Mouse (Mus musculus) thymus, postnatal 14 days (tissue): Measurements from ENCODE around the gene Pip4k2a.

ENCODE experiments used
- DNase-seq: peaks from one replicate; pipeline ENCODE4 v3.0.0; 2021

Pip4k2a gene

DNA sequence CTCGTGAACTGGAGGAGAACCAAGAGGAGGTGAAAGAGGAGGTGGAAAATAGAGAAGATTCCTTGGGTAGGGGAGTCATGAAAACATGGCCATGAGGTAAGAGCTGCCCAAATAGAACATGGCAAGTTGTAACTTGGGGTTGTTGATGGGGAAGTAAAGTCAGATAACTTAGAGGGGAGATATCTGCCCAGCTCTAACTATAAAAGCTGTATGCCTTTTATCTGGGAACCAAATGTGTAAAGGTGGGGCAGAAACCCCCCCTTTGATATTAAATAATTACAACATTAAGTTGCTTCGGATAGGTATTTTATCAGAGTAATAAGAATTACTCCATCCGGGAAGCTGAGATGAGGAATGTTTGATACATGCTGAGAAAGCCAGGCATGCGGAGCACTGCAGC lies 18.9 kb downstream of the Pip4k2a start:
- DNase-seq, result no peak

DNA sequence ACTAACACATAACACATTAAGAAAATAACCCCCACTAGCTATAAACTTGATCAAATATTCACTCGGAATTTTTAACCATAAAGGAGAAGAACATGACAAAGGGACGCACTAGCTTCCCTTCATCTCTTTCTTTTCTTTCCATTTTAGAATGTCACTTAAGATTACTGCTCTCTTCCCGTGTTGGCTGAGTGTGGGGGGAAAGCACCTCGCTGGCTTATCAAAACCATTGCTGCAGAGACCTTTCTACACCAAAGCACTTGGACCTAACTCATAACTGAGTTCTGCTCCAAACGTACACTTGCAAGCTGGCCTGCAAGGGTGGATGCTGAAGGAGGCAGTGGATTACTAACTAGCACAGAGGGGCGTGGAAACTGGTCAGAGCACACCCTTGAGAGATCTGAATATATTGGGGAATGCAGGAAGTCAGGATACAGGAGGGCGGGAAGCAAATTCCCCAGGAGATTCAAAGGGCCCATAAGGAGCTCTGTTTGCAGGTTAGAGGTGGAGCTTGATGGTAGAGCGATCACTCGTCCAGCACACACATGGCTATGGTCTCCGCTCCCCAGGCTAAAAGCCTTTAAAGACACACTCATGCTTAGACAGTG lies 20.6 kb downstream of the Pip4k2a start:
- no peak for DNase-seq

DNA sequence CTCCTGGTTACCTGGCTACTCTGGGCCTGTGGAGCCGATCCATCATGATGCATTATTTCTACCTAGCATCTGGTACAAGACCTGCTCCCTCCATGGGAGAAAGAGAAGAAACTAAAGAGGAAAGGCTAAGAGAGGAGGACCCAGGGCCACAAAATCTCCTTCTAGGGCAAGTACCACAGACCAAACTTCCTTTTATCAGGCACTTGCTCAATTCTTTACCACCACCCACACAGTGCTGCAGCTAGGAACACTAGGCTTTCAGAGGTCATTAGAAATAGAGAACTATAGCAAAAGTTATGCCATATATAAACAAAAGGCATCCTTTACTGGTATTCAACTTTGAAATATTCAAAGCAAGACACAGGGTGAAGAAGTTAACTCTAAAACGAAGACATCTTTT lies 21.8 kb downstream of the Pip4k2a start:
- DNase-seq, result no peak

DNA sequence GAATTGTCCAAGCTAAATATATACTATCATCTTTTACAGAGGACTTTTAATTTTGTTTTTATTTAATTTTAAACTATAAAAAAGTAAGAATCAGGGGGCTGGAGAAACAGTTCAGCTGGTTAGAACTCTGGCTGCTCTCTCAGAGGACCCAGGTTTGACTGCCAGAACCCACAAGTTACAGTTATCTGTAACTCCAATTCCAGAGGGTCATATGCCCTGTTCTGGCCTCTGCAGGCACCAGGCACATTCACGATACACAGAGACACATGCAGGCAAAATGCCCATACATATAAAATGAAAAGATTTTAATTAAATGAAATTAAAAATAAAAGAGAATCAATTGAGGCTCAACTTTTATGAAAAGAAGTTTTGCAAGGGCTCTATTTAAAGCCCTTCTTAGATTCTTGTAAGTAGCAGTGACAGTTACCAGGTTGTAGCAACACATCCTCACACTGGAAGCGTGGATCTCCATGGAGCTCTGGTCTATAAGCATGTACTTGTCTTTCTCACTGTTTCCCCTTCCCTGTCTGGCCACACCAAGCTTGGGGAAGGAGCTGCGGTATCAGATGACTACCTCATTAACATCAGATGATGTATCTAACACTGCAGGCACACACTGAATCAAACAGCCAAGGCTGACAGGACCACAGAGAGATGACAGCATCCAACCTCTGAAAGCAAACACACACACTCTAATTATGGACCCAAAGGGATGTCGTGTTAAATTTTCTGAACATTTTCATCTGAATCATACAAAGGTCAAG lies 22.9 kb downstream of the Pip4k2a start:
- DNase-seq, result no peak

DNA sequence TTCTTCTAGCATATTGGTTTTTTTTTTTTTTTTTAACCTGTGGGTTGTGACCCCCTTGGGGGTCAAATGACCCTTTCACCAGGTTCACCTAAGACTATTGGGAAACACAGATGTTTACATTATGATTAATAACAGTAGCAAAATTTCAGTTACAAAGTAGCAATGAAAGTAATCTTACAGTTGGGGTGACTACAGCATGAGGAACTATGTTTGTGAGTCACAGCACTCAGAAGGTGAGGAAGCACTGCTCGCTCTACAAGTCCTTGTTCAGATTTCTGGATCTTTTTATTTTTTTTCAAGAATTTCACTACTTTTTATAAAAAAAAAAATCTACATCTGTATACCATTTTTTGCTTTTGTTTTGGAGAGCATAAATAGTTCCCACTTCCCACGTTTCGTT lies 26.4 kb downstream of the Pip4k2a start:
- DNase-seq, result no peak

DNA sequence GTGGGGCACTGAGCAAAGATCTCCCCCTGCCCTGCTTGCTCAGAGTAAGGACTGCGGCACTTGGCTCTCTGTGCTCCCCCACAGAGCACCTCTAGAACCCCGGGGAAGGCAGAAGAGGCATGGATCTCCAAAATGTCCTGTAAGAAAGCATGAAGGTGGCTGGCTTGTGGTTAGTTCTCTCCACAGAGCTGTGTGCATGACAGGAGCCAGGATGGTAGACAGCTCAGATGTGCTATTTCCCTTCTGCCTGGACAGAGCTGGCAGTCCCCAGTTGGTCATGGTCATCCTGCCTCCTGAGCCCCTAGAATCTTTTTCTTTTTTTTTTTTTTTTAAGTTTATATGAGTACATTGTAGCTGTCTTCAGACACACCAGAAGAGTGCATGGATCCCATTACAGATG lies 27.5 kb downstream of the Pip4k2a start:
- DNase-seq, result no peak

DNA sequence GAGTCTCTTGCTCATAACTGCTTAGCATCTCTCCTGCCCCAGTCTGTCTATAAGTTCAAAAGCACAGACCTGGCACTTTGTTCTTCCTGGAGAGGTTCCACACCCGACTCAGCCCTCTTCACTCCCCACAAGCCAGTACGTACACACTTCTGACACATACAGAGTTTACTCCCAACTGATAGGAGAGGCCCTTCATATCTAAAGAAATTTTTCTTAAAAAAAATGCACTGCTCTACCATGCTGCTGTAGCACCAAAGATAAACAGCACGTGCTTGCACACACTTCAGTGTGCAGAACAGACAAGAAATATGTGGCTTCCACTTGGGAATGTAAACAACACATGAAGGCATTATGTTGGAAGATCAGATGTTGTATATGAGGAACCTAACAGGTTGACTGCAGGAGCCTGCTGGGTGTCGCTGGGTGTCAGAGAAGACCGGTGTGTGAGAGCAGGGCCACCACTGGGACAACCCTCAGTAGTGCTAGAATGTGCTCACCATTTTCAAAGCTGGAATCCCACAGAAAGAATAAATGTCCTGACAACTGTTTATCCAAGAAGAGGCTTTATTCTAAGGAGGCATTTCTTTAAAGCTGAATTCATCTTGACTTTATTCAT lies 28.8 kb downstream of the Pip4k2a start:
- peak; percentile 48 for DNase-seq

DNA sequence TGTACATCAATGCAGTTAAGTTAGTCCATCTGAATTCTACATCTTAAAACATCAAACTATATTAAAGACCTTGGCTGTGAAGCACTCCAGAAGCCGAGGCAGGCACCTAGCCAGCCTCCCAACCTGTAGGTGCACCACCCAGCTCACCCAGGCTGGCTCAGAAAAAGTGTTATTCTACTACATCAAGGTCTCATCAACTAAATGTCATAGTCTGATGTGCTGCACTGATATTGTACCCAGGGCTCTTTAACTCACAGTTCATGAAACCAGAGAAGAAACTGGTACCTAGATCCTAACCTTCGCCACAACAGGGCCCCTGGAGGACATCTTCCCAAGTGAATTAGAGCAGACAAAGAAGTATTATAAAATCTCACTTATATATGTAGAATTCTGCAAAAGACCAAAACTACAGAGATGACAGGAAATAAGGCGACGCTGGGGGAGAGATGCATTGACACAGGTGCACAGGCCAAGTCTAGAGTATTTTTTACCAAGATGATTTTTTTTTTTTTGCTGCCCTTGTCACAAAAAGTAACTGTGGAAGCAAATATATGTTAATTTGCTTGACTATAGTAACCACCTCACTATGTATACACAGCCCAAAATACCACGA lies 30.4 kb downstream of the Pip4k2a start:
- peak; percentile 69 for DNase-seq

DNA sequence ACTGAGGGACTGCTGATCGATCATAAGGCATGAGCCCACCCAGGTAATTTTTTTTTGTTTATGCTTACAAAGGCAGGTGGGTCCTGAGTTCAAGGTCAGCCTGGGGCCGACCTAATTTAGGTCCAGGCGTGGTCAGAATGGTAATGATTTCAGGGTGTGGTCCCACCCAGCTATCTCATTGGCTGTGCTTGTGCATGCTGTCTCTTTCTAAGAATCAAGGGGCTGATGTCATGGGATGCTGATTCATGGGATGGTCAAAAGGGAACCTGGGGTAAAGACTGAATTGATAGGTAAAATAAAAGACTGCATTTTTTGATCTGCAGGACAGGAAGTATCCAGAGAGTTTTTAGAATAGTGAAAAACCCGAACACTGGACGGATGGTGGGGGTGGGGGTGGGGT lies 31.4 kb downstream of the Pip4k2a start:
- no peak for DNase-seq

DNA sequence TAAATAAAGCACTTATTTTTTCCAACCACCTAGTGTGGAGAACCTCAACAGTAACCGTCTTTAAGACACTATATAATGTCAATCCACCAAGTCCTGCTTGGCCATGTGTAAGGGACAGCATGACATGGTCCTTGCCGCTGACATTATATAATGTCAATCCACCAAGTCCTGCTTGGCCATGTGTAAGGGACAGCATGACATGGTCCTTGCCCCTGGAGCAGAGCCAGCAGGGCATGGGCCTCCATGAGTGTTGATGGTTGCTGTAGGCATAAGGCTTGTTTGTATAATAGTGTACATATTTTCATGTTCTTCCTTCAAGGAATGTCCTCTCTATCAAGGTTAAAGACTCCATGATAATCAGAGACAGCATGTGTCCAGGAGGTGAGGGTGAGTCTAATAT lies 32.0 kb downstream of the Pip4k2a start:
- DNase-seq, result no peak

DNA sequence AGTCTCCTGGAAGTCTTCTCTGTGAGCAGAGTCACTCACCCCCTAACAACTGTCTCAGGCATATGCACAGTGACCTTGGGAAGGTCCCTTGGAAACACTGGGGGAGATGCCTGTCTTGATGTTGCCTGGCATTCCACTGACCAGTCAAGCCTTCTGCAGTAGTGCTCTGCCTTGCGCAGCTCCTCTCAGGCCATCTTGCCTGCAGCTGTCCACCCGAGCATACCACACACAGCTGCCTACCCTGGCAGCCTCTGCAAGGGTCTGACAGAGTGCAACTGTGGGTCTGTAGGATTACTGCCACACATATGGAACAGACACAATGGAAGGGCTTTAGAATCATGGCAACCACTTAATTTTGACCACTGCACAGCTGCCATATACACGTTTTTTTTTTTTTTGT lies 32.8 kb downstream of the Pip4k2a start:
- no peak for DNase-seq

DNA sequence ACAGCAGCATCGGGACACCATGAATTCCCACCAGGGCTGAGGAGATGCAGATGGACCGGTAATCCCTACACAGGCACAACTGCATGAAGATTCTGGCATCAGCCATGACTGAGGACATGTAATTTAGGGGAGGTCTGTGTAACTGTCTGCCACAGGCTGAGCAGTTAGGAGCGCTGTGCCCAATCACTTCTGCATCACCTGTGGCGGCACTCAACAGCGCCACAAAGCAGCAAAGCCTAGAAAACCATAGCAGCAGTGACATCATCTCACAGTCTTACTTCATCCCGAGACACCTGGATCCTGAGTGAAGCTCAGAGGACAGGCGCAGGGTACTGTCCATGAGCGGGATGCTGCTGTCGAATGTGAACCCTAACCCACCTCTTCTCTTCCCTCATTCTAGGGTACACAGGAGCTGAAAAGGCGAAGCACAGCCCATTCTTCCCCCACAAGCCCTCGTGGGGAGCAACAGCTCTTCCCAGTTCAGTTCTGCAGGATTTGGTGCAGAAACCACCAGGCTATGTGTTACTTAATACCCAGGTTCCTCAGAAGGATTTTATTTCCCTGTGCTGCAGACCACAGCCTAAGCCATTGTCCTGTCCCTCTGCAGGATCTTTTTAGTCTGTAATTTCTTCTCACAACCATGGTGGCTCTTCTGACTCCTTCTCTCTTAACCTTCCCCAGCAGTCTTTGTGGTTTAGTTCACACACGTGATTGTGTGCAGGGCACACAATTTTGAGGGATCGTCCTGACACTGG lies 34.5 kb downstream of the Pip4k2a start:
- DNase-seq, result peak; percentile 60

DNA sequence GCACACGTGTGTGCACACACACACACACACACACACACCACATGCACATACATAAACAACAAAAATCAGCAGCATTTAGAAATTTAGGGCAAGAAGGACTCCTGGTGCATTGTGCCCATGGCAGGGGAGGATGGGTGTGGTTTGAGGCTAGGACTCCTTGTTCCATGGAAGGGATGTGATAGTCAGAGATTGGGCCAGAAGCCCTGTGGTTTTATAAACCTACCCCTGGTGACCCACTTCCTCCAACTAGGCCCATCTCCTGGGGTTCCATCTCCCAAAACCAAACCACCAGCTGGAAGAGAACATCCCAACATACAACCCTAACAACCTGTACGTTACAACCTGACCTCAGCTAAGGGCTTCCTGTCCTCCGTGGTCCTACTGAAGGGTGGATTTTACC lies 35.4 kb downstream of the Pip4k2a start:
- no peak for DNase-seq

DNA sequence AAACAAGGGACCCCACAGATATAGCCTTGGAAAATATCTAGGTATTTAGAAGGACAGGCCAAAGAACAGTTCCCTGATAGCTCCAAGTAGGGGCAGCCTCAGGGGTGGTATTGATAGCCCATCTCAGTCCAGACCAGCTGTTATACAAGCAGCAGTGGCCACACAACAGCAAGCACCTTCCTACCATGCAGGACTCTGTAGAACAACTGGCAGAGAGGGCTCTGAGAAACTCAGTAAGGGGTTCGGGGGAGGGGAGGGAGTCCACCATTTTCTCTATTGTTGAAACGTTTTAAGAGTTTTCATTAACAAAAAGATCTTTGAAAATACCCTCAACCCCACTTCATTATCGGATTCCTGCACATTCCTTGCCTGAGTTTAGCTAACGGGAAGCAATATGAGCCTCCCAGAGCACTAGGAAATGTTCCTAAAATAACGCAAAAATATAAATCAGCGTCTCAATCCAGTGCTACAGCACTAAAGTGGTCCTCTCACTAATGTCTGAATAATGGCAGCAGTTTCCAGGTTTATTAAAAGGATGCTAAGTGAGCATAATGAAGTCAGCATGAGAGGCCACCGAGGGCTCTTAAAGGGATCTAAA lies 37.5 kb downstream of the Pip4k2a start:
- DNase-seq, result no peak

DNA sequence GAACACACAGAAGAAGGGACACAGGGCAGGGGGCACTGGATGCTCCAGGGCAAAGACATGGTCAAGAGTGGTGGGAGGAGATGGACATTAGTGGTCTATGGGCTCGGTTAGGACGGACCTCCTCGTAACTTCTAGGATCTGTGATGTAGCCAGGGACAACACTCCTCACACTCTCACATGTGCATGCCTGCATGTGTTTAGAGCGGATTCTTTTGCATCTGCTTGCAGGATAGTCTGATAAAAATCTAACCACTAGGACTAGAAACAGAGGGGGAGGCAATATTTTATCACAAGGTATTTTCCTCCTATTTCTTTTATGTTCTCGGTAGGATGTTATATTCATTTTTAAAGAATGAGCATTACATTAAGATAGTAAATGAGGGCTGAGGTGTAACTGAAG lies 38.4 kb downstream of the Pip4k2a start:
- no peak for DNase-seq

DNA sequence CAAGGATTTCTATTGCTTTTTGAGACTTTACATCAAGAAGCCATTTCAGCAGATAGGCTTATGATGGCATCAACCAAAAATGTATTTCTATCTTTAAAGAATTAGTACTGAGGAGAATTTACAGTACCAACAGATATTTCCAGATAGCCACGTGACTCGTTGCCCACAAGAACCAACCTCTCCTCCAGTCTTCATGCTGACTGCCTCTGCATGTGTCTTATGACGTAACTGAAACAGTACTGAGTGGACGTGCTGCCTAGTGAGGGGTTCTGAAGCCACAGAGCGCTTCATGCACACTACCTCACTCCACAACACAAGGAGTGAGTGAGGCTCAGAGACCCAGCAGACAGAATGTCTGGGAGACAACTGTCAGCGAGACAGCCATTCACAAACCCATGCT lies 38.9 kb downstream of the Pip4k2a start:
- DNase-seq, result no peak

DNA sequence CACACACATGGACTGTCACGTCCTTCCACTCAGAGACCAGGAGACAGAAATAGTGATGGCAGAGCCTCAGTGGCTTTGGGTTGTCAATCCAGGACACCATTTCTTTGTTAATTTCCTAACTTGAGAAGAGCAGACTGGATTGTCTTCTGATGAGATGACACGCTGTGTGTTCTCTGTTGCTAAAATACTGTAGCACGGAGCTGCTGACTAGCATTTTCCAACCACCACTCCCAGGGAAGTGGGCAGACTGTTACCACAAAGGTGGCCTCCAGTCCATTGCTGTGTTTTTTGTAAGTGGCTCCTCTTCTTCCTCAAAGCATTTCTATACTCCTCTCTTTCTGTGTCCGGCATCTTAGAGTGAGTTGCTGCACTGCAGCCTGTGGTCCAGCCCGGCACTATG lies 39.4 kb downstream of the Pip4k2a start:
- DNase-seq, result no peak

DNA sequence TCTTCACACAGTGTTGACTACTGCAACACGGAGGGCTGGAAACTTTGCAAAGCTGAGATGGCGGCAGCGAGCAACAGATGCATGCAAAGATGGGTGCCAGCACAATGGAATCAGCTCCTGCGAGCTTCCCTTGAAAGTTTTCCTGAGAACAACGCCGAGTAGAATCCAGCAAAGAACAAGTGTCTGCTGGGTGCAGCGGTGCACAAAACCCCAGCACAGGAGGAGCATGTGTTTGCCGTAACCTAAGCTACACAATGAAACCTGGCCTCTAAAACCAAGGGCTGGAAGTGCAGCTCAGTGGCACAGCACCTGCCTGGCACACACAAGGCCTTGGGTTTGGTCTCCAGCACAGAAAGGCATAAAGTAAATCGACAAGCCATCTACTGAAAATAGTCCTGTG lies 39.9 kb downstream of the Pip4k2a start:
- DNase-seq, result peak; percentile 40

DNA sequence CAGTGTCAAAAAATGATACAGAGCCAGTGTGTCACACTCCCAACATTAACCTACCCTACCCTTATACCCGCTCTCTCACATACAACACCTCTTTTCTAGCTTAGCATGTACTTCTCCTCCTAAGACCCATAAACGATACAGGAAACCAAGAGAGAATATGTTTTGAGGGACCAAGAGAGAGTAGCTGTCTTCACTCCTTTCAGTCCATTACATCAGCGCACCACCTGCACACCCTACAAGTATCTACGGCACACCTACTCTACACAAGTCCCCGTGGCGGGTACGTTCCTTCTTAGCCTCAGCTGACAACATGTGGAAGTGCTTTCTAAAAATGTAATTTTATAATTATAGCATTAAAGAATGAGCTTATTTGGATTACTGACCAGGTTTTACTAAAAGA lies 40.5 kb downstream of the Pip4k2a start:
- peak; percentile 66 for DNase-seq

DNA sequence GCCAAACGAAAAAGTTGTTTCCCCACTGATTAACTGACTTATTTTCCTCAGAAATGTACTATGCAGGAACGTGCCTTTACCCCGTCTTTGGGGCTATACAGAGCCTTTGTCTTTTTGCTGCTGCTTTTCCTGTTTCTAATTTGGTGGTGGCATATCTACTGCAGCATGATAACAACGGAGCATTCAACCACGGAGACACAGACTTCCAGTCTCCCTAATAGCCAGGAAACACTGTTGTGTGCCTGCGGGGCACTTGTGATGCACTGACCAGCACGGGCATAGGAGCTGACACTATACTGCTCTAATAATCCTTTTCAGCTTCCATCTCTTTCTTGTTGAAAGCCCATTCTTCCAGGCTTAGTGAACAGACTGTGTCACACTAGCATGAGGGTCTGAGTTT lies 41.0 kb downstream of the Pip4k2a start:
- no peak for DNase-seq

DNA sequence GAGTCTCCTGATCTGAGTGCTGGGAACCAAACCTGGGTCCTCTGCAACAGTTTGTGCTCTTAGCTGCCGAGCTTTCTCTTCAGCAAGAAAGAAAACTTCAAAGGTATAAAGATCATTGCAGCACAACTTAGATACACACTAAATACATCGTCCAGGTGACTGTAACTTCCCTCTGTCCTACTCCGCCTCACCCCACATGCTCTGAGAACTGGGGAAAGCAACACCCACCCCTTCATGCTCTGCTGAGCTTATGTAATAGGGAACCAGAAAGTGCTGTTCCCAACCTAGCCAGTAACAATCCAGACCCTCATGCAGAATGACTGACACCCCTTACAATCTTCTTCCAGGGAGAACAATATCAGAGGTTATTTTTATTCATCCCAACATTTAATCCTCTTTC lies 41.5 kb downstream of the Pip4k2a start:
- no peak for DNase-seq

DNA sequence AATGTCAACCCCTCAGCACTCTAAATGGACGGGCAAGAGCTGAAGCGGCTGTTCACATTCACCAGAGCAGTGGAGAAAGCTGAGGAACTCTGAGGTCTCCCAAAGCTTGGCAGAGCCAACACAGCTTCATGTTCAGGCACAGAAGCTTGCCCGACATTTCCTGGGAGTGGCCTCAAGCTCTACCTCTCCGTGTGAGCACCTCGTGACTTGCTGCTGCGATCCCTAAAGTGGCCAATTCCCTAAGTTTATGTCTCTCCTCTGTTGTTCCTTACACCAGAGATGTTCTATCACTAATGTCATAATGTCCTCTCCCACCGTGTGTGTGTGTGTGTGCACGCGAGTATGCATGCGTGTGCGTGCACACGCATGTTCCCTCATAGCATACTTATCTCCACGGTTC lies 42.3 kb downstream of the Pip4k2a start:
- peak; percentile 44 for DNase-seq

DNA sequence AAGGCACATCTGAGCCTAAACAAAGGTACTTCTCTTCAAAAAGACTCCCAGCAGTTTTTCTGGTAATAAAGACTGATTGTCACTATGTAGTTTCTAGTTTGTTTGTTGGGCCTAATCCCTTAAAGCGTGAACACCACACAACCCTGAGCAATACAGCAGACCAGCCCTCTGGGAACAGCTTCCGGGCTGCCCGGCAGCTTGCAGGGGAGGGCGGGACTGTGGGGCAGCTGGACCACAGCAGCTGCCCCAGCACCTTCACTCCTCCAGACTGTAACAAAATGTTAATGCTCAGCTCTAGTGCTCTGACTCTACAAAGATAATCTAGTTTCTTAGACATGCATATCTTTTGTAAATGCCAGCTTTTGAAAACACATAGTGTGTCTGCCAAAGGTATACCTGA lies 42.9 kb downstream of the Pip4k2a start:
- no peak for DNase-seq
